Mouse (Mus musculus): ENCODE results near the gene Pitx2.

Gene Pitx2

DNA sequence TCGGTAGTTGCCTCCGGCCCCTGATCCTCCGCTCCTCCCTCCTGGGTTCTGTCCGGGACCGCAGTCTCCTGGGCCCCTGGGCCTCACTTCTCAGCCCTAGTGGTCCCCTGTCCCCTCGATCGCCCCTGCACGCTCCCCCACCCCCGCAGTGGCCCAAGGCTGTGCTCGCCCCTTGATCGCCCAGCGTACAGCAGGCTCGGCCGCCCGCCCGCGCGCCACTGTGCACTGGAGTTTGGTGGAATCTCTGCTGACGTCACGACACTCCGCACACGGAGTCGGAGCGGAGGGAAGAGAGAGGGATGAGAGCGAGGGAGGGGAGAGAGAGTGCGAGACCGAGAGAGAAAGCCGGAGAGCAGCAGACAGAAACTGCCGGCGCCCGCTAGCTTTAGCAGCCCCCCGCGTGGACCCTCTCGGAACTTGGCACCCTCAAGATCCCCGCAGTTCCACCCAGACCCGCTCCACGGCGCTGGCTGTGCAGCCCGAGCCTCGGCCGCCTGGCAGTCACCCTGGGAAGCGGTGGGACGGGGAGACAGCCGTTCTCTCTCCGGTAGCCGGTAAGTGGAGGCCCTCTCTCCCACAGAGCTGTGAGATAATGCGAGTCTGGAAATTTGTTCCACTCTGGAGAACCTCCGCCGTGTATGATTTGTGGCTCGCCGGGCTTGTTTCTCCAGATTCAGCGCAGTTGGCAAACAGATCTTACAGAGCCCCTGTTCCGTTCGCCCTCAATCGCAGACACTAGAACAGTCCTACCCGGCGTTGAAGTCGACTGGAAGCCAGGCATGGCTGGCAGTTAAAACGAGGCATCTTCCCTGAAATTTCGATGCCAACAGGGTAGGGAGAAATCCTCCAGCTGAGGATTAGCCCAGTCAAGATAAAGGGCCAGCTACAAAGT is at the start of gene Pitx2:
TSS of gene Pitx2 (plus strand) at position 270 of the 892 bp plus-strand sequence.
- no peak for DNase-seq (ENCODE audit: low spot score in 2 of 2)

DNA sequence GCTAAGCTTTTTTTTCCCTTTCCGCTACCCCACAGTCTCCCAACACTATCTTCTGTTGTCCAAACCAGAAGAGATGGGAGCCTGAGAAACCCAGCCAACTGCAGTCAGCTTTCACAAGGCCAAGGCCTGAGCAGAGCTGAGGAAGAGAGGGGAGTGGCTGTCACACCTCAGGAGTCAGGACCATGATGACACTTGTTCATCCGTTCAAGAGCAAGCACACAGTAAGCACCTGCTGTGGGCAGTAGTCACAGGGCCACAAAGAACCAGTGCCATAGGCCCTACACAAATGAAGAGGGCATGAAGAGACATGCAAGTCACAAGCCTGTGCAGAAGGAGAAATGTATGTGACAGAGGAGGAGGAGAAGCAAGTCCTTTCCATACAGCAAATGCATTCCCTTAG is 49.7 kb upstream of the Pitx2 start:
- DNase-seq (ENCODE audit: low spot score in 2 of 2): no peak

DNA sequence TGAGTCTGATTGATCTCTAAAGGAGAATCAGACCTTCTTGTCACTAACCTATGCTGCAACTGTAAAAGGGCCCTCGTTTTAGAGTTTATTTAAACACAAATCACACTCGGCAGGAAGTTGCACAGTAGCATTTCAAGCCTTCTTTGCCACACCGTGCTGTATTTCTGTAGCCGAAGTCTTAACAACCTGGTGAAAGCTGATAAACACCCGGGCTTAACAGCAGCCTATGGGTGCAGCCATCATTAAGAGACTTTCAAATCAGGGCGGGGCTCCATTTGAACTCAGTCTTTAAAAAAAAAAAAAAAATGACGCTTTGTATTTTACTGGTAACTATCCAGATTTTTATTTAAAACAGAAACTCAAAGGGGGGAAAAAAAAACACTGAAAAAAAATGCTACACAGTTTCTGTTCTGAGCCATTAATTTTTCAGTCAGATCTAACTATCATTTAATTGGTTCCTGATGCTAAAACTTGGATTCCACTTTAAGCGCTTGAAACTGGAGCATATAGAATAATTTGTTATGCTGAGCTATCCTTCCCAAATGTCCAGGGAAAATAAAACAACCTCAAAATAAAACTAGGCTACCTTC is 48.5 kb upstream of the Pitx2 start:
- no peak for DNase-seq (ENCODE audit: low spot score in 2 of 2)

DNA sequence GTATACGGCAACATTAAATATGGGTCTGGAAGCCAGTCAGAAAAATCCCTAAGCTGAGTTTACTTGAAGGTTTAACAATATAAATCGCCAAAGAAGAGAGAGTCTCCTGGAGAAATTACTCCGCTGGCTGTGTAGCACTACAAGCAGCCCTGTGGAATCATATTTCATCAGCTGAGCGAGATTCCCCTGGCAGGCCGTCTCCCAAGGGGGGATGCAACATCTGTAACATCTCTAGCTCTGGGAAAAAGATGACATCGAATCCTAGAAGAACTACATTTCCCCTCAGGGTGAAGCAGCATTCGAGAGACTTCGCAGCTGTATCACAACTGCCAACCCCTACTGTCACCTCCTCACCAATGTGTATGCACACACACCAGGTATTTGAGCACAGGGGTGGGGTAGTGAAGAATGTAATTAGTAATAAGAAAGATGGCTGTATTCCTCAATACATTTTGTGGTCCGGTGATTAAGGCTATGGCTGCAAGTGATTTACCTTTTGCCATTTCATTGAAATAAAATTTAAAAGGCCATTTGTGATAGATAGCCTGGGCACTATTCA is 40.8 kb upstream of the Pitx2 start:
- no peak for DNase-seq (ENCODE audit: low spot score in 2 of 2)

DNA sequence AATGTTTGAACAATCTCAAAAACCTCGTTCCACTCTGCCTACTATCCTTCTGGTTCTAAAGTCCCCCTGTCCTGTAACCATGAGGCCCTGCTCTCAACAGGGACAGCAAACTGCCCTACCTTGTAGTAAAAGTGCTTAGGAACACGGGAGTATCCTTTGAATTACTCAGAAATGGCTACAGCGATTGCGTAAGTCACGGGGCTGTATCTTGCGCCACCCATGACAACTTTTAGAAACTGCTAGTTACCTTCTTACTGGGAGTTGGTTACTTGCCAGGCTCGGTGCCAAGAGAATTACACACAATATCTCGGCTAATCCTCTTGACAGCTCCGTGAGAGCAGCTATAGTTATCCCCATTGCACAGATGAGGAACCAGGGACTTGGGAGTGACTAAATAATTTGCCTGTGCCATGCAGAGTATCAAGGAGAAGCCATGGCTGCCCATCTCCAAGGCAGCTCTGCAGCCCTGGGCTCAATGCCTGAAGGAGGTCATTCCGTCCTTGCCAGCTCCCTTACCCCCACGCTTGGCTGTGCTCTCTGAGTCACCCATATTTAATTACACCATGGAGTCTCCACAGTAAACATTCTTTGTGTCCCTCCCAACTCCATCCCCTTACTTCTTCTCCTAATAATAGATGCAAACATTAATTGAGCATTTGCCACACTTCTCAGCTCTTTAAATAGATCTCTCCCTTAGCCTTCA is 38.2 kb upstream of the Pitx2 start:
- no peak for DNase-seq (ENCODE audit: low spot score in 2 of 2)

DNA sequence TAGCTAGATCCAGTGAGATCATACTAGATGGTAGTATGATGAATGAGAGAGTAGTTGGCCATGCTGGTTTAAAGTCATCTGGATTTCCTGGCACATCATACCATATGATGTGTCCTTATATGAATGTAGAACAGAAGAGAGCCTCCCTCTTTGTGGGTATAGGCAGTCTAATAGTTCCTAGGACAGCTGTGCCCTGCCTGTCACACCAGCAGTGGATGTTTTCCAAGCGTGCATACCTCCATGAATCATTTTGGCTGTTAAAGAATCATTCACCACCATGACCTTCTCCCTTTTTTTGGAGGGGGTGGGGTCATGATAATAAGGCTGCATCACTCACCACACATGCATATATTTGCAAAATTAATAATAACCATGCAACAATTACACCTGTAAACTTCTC is 35.4 kb upstream of the Pitx2 start:
- no peak for DNase-seq (ENCODE audit: low spot score in 2 of 2)

DNA sequence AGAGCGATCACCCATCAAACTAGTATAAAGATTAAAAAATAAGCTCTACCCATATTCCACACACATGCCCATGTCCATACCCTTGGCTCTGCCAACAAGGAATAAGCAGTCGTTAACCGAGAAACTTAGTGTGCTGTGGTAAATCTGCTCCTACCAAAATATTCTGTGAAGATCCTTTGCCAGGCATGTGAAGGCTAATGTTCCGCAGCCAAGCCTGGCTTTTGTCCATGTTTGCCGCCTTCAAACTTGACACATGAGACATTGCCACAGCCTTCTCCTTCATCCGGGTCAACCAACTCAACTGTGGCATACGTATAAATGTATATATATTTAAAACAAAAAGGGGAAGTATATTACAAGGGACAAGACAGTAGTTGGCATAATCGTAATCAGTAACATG is 34.0 kb upstream of the Pitx2 start:
- DNase-seq (ENCODE audit: low spot score in 2 of 2): no peak

DNA sequence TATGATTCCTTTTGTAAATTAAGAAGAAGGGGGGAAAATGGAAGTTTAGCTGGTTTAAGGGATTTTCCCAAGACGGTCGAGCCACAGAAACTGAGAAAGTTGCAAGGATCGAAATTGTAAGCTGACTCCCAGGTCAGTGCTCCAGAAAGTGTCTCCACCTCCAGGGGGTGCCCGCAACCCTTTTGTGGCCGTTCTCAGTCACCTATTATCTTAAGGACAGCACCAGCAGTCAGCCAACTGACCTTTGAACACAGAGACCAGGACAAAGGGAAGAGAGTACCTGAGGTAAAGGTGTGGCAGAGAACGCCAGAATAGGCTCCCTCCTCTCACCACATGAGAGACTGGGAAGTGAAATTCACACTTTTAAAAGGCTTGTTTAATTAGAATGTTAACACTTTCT is 33.0 kb upstream of the Pitx2 start:
- DNase-seq (ENCODE audit: low spot score in 2 of 2): no peak

DNA sequence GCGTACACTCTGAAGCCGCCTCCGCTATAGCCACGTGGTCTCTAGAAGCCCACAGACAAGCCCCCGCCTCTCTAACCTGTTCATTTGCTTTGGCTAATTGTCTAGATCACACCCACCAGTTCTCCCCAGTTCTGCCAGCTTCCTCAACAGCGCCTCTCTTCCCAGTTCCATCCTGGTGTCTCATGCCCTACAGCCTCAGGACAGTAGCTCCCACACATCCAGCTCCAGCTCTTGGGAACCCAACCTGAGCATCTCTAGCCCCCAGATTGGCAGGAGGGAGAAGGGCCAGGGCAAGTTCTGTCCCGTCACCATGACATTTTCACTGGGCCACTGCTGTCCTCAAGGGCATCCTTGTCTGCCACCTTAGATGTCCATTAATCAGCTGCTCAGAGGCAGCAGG is 29.3 kb upstream of the Pitx2 start:
- DNase-seq (ENCODE audit: low spot score in 2 of 2): no peak

DNA sequence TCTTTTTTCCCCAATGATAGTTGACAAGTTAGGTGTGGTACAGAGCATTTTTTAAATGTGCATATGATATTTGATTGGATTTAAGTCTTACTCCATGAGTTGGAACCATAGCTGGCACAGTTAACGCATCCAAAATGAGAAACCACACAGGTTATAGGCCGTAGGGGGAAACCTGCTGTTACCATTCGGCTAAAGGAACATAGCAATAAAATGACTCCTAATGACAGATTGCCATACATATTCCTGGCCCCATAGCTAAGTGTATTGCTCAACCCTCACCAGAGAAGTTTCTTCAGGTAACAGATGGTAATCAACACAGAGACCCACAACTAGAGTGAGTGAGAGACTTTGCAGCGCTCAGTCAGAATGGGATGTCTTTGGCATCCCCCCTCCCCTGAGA is 27.9 kb upstream of the Pitx2 start:
- no peak for DNase-seq (ENCODE audit: low spot score in 2 of 2)

DNA sequence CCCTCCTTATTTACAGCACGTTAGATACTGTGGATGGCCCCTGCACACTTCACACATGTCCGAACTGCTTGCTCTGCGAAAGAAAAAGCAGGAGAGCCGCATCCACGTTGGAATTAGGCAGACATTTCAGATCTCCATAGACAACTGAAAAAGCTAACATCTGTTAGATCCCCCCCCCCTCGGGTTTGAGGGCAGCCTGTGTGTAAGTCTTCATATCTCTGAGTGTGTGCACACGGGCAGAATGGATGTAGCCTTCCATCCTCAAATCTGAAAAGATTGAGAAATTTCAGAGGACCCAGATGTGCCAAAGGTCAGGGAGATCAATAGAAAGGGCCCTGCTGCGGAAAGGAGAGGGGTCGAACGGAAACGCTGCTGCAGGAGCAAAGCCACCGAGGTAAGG is 5.2 kb upstream of the Pitx2 start:
- DNase-seq (ENCODE audit: low spot score in 2 of 2): no peak

DNA sequence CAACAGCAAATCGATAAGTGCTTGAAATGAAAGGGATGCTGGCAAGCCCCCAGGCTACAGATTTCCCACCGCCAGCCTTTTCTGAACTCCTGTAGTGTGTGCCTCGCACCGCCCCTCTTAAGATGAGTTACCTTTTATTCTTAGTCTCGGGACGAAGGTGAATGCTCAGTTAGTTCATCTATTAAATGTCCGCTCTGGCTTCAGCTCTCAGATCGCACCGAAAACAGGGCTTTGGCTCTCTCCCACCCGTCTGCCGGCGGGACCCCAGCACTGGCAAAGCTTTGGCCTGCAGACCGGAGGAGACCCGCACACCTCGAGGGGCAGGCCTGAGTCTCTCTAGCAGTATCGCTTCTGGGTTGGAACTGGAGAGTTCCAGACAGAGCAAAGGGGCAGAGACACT is 4.6 kb upstream of the Pitx2 start:
- DNase-seq (ENCODE audit: low spot score in 2 of 2): no peak

DNA sequence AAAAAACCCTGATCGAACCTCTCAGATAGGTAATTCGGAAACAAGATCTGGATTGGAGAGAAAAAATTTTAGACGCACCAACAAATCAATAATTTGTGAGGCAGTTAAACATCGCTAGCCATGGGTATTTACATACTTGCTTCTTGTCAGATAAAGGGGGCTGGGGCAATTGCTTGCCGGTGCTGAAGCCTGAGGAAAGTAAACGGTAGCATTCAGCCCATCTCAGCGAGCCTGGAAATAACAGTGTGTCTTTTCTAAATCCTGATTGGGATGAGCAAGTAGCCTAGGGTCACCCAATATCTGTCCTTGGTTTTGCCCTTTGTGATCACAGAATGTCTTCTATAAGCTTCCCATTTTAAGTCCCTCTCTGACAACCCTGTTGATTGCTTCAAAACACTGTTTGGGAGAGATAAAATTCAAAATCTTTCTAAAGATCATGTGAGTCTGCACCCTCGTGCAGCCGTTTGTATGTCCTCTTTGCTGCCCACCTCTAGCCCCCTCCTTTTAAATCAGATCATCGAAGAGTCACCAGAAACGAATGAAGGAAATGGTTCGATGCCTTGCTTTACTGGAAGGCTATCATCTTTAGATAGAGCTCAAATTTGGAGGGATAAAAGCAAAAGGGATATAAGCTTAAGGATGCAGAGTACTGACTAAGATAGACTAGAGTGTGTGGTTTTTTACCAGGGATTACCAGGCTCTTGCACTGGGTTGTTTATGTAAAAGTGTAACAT is 3.7 kb upstream of the Pitx2 start:
- DNase-seq (ENCODE audit: low spot score in 2 of 2): no peak

DNA sequence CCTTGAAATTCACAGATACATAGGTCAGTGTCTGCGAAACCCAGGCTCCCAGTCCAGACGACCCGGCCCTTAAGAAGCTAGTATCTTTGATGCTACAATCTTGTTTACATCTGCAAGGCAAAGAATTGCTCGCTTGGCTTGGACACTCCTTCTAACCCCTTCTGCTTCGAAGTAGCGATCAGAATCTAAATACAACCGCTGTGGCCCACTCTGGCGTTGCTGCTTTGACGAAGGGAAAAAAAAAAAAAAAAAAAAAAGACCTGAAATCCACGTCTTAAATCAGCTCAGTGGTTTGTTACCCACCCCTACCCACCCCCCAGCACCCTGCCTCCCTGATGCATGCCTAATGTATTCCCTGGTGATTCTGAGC is 3.1 kb upstream of the Pitx2 start:
- DNase-seq (ENCODE audit: low spot score in 2 of 2): no peak

DNA sequence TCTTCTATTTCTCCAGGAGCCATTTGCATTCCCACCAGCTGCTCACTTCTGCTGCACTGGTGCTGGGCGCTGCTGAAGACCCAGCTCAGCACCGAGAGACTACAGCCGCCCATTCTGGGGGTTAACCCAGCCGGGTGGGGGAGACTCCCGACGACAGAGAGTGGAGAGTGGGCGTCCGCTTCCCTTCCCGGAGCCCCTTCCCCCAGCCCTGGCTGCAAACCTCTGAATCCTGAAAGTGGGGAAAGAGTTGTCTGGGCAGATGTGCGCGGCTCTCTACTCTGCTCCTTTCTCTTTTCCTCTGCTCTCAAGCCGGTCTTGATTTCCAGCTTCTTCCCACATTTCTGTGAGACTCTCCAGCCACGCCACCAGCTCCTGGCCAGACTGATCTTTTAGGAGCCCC is 2.6 kb upstream of the Pitx2 start:
- no peak for DNase-seq (ENCODE audit: low spot score in 2 of 2)

DNA sequence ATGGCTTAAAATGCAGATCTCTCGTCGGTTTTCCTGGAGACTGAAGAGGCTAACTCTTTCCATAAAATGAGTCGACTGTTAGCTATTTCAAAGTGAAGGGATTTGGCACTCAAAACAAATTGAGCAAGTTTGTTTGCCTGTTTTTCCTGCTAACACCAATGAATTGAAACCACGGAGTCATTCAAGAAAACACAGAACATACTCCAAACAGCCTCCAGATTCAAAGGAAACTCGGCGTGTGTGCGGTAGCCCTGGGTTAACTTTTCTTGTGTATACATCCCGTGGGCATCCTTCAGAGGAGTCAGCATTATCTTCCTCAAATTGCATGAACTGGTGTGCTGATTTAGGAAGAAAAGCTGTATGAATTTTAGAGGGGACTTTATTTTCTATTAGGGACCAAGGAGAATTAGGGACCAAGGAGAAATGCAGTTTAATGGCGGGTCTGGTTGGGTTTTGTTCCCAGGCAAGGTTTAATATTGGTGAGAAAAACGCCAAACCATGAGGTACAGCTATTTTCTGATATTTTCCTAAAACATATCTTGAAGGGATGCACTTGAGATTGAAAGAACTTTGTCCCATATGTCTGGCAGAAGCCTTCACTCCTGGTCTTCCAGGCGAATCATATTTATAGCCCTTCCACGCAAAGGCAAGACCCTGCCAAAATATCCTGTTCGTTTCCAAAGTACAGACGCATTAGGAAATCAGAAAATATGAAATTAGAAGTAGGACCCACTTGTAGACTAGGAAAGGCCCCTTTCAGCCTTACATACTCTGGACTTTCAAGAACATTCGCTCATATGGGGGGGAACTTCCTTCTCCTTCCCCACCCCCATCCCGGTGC is 1.7 kb upstream of the Pitx2 start:
- no peak for DNase-seq (ENCODE audit: low spot score in 2 of 2)

DNA sequence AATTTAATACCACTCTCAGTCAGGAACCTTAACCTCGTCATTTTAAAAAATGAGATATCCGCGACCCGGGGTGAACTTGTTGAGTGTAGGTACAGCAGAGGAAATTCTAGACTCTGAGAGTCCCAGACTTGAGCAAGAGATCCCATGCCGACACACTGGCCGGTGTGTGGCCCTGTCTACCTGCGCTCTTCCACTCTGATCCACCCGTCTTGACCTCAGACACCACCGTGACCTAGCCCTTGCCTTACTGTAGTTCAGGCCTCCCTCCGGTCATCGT is 1.1 kb upstream of the Pitx2 start:
- no peak for DNase-seq (ENCODE audit: low spot score in 2 of 2)

DNA sequence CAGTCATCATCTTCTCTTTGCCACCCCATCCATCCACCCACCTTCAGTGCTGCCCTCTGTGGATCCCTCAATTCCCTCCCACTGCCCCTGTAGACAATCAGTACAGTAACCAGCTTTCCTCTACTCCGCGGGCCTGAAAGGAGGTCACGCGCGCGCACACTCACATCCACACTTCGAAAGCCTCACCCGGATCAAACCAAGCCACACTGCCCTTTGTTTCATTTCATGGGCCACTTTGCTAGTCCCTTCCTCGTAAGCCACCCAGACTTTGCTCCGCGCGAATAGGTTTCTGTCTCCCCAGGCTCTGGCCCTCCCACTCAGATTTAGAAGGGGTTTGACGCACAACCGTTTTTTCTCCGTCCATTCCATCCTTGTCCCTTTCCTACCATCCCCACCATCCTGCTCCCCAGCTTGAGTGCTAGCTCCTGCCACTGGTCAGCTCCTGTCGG is 494 bp upstream of the Pitx2 start:
- no peak for DNase-seq (ENCODE audit: low spot score in 2 of 2)

DNA sequence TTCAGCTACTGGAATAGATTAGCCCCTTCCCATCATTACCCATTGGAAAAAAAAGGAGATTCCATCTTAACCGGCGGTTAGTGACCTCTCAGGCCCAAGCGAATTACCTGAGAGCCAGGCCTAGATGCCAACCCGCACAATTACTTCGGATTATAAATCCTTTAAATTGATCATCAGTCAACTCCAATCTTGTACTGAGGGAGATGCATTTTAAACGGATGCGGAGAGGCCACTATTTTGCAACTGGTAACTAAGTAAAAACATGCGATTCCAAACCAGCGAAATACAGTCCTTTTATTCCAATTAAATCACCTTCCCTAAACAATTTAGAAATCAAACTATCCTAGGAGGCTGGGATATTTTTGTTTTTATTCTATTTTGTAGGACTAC is 818 bp downstream of the Pitx2 start:
- no peak for DNase-seq (ENCODE audit: low spot score in 2 of 2)

DNA sequence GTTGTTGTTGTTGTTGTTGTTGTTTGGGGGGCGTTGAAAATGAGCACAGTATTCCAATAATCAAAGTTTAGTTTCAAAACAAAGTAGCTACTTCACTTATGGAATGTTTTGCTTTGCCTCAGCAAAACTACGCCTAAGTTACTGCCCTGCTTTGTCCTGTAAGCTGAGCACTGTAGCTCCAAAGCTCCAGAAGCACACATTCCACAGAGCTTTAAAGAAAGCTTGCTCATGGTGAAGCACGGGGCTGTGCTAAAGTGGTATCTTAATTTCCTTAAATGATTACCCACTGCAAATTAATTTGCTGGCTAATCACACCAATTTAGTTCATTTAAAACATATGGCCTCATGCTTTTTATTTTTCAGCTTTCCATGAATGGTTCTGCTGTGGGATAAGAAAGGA is 1.5 kb downstream of the Pitx2 start:
- DNase-seq (ENCODE audit: low spot score in 2 of 2): no peak

DNA sequence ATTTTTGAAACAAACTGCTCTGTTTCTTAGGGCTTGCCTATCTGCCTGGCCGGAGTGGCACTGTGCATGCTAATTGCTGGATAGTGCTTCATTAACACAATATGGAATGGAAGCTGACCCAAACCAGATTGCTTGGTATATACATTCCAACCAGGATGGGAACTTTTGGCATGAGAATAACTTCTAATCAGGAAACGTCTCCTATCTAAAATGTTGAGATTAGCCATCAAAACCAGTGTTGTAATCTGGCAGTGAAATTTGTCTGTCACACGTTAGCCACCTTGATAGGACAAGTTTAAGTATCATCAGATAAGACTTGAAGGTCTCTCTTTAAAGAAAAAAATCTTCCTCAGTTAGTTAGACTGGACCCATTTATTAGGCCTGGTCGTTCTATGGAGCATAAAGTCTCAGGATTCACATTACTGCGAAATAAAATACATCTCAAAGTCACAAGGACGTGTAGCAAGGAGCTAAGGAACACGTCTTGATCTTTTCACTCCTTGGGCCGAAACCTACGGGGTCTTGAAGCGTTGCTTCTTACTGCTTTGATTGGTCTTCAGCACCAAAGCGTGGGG is 2.1 kb downstream of the Pitx2 start:
- DNase-seq (ENCODE audit: low spot score in 2 of 2): no peak
